Mouse (Mus musculus): ENCODE data around the gene Msl3l2.

Gene Msl3l2

DNA sequence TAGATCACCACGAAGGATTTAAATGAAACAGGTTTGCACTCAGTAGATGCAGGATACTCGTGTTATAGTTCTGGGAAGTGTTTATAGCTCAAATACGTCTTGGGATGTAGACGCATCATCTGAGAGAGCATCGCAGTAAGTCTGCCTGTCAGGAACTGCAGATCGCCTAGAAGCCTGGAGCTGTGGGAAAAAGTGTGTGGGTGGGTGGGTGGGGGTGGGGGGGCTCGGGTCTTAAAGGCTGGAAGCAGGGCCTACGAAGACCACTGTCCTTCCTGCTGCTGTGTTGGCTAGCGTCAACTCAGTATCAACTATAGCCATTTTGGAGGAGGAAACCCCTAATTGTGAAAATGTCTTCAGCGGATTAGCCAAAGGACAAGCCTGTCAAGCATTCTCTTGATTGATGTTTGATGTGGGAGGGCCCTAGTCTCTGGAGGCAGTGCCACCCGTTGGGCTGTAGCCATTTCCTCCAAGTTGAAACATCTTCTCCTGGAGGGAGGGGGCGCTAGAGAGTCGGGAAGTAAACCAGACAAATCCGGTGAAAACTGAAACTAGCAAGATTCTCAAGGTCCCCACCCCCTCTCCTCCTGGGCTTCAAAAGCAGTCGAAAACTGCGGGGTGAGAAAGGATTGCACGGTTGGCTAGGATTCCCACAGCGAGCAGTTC is at the start of gene Msl3l2:
Gene Msl3l2 (plus strand): TSS at position 585 of the 663 bp plus-strand sequence.
- DNase-seq (ENCODE audit: low spot score) = no peak

DNA sequence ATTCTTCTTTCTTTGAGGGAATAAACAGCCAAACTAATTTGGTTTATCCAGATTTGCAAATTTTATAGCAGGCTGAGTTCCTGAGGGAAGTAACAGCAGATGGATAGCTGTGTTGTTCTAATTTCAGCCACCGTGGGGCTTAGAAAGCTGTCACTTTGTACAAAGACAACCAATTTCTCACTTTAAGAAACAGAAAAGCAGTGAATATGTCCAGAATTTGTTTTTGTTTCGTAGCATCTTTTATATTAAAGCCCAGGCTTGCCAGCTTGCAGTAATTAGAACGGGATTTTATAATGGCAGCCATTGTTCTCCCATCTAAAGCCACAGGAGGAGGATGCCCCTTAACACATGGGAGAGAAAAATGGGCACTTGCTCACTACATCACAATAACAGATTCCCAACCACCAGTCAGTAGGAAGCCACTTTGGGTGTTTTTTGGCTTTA is 47.7 kb upstream of the Msl3l2 start:
- DNase-seq (ENCODE audit: low spot score) = no peak

DNA sequence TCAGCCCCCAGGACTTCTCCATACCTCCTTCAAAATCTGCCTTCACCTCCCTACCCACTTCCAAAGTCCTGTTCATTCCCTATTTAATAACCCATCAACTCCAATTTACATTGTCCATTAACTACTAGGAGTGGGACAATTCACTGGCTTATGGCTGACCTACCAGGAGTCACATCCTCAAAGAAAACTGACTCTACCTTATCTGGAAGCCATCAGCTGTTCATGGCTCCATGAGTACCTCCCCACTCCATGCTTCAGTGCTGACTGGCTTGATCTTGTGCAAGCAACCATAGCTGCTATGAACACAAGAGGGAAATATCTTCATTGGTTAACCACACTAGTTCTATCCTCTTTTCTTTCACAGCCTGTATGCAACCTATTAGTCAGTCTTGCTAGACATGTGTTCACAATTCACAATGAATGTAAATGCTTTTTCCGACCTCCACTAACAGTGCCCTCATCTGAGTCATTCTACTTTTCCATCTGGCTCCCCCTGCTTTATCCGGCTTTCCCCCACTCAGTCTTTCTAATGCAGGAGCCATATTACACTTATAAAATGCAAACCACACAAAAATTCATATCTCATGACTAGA is 45.4 kb upstream of the Msl3l2 start:
- DNase-seq (ENCODE audit: low spot score) = no peak

DNA sequence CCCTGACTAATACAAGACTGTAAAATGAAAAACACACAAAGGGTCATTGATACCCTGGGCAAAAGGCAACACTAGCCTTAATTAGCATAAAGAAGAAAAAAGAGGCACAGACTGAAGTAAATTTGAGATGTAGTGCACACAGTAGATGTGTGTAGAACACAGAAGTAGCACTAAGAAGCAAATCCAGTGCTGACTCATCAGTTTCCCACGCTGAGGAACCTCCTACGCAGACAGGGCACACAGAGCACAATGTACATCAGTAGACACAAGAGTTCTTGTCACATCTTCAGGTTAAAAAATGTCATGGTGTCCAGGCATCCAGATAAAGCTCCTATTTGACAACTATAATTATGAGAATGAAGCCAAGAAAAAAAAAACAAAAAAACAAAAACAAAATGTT is 44.0 kb upstream of the Msl3l2 start:
- no peak for DNase-seq (ENCODE audit: low spot score)

DNA sequence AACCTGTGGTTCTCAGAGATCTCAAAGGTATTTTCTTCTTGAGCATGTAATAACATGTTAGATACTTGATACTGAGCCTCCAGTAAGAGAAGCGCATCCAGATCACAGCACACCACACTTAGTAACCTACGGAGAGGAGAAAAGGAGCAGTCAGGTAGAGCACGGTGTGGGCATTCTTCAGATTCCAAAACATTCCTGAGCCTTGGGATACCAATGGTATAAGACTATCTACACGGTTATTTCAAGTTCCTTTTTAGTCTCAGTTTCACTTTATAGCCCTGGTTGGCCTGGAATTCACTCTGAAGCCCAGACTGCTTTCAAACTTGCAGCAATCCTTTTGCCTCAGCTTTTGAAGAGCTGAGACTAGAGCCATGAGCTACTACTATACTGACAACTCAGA is 17.0 kb upstream of the Msl3l2 start:
- DNase-seq (ENCODE audit: low spot score) = no peak

DNA sequence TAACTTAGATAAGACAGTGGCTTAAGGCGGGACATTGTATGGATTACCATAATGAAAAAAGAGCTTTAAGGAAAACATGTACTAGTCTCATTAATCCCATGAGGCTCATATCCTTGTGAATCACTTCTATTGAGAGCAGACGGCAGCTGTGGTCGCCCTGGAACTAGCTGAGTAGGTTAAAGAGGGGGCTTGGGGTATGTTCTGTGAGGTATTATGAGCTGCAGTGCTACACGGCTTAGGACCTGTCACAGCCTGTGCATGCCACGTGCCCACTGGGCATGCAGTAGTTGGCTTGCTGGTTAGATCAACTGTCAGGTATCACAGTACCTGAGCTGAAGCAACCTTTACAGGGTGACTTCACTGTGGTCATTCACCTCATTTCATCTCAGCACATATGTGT is 12.1 kb upstream of the Msl3l2 start:
- DNase-seq (ENCODE audit: low spot score) = no peak

DNA sequence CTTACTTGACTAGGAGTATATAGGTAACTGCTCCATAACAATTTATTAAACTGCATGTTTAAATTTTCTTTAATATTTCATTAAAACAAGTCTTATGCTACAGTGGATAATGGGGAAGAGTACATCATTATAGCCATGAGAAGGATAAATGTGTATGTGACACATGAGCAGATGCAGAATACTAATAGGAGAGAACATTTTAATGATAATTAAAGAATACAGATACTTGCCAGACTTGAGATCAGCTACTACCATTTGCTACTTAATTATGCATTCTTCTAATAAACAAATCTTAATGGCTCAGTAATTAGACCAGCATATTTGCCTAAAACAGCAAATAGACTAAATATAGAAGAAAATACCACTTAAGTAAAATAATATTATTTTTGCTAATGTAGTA is 10.0 kb upstream of the Msl3l2 start:
- no peak for DNase-seq (ENCODE audit: low spot score)

DNA sequence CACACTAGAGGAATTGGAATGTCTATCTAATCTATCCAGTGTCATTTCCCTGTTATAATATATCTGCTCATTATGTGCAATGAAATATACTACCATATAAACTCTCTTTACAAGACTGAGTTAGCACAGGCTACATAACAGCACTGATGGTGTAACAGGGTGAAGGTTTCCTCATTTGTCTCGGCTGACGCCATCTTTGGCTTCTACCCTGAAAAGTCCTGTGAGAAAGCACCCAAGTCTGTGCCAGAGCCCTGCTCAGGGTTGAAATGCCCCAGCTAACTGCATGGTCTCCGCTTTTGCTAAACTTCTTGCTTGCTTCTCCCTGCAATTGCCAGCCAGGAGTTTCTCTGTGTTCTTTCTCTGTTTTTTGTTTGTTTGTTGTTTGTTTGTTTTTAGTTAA is 7.6 kb upstream of the Msl3l2 start:
- no peak for DNase-seq (ENCODE audit: low spot score)

DNA sequence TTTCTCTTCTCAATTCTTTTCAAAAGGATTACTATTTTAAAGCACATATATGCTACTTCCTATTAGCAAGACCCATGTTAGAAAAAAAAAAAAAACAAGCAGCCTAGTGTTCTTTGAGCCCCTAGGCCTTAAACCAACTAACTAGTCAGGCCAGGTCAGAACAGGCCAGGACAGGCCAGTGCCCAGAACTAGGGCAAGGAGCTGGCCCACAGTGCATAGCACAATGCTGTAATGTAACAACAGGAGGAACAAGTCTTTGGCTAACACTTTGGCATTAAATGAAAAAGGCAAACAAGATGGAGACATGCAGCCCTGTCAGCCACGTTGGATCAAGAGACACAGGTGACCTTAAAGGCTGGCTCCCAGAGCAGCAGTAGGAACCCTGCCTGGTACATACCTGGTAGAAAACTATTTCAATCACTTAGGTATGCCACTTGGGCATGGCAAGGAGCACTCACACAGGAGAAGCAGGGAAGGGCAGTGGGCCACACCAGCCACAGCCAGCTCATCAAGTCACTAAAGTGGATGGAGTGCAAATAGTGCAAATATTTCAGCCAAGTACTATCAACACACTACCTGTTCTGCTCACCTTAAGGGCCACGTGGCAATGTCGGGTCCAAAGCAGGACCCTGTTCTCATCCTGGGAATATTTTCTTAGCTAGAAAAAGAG is 6.9 kb upstream of the Msl3l2 start:
- DNase-seq (ENCODE audit: low spot score) = no peak

DNA sequence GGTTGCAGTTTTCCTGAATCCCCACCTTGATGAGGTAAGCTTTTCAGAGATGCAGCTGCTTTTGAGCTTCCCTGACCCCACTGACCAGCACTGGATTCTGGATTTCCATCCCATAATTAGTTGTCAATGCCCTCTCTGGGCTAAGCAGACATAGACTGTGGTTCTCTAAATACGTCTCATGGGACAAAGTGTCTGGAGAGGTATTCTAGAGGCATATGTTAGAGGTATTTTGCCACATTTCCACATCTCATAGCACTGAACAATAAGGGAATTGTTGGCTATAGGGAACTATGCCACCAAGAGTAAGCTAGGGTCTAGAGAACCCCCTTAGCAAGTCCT is 248 bp downstream of the Msl3l2 start:
- DNase-seq (ENCODE audit: low spot score) = no peak

DNA sequence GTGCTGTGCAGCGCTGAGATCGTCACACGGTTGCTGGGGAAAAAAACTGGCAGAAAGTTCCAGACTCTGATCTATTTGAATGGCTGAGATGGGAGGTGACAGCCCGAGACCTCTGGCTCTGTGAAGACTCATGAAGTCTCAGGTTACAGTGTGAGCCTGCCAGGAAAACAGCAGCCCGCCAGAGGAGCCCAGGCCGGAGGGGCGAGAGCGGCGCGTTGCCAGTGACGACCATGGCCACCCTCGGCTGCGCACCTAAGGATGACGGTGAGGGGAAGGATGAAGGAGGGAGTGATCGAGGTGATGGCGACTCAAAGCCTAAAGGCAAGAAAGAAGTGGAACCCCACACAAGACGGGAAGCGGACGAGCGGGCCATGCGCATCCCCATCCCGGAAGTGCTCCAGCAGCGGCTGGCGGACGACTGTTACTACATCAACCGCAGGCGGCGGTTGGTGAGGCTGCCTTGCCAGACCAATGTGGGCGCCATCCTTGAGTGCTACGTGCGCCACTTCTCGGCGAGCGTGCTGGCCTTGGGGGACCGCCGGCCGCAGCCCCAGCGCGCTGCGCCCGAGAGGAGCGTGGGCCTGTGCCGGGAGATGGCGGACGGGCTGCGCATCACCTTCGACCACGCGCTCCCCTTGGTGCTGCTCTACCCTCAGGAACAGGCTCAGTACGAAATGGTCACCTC is 8.4 kb downstream of the Msl3l2 start:
- DNase-seq (ENCODE audit: low spot score) = no peak

DNA sequence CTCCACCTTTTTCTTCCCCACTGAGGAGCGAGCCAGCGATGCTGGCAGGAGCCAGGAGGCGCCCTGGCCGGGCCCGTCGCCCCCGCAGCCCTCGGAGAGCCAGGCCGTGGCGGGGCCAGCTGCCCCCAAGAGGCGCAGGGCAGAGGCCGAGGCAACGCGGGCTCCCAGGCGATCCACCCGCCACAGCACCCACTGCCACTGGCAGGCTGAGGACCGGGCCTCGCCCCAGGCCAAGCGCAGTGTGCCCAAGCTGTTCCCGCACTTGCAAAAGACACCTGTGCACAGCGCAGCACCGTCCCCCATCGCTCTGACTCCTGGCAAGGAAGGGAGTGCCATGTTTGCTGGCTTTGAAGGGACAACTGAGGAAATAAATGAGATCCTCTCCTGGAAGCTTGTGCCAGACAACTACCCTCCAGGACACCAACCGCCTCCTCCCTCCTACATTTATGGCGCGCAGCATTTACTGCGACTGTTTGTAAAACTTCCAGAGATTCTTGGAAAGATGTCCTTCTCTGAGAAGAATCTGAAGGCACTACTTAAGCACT is 9.0 kb downstream of the Msl3l2 start:
- DNase-seq (ENCODE audit: low spot score) = no peak

DNA sequence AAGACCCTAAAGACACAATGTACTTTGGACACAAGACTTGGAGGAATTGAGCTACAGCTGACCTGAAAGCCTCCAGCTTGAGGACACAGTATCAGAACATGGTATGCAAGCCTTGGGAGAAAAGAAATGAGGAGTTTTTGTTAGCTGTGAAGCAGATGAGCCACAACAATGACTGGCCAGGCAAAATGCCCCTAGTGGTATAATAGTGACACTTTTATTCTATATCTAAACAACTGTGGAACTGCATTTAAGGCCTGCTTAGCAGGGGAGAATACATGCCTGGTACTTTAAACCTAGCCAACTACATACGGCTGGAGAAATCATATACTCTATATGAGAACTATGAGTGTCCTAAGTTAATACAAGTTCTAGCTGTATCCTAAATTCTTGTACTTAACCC is 20.3 kb downstream of the Msl3l2 start:
- no peak for DNase-seq (ENCODE audit: low spot score)

DNA sequence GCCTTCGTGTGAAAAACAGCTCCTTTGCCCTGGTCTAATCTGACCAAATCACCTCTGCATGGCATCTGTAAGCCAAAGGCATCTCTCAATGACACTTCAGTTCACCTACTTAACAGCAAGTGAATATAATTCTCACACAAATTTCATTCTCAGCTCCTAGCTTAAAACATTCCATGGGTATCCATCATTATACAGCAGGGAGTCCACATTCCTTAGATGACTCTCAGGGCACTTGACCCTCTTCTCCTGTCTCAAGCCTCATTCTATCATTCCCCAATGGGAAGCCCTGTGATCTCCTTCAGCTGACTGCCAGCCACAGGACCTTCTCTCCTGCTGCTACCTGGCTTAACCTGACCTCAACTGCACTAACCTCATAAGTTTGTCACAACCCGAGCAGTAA is 22.9 kb downstream of the Msl3l2 start:
- DNase-seq (ENCODE audit: low spot score) = no peak

DNA sequence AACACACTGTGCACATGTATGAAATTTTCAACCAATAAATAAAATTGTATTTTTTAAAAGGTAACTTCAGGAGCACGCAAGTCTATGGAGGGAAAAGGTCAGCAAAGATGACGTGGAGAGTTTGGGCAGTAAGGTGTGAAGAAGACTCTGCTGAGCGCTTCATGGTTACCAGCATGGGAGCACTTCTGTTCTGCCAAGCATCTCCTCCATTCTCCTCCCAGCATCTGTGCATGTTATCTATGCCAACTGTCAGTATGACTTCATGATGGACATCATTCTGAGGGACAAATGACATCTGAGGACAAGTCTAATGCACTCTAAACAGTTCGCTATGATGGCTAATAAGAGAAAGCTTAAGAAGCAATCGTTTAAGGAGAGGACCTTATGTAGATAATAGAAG is 30.5 kb downstream of the Msl3l2 start:
- no peak for DNase-seq (ENCODE audit: low spot score)

DNA sequence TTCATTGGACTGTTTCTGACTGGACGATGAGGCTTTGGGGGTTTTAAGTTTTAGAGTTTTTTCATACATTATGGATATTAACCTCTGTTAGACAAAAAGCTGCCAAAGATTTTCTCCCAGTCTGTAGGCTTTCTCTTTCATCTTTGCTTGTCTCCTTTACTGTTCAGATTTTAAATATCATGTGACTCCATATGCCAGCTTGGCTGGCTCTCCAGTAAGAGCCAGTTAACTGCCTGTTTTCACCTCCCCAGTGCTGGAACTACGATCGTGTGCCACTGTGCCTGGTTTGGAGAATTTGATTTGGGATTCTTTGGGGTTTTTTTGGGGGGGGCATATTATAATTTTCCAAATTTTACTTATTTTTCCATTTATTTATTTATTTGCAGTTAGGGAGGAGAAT is 42.2 kb downstream of the Msl3l2 start:
- DNase-seq (ENCODE audit: low spot score) = no peak

DNA sequence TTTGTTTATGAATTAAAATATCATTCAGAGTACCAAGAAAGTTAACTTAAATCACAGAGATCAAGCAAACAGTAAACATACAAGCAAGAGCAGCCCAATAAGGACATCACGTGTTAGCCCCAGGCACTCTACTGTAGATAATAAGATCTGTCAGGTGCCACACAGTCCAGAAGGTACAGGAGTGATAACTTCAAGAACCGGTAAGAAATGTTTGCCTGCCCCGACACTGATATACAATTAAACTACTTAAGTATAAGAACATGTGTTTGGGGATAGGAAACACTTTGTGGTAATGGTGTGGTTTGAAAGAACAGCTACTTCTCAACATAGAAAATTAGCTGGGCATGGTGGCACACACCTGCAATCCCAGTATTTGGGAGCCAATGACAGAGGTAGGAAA is 50.2 kb downstream of the Msl3l2 start:
- DNase-seq (ENCODE audit: low spot score) = no peak

DNA sequence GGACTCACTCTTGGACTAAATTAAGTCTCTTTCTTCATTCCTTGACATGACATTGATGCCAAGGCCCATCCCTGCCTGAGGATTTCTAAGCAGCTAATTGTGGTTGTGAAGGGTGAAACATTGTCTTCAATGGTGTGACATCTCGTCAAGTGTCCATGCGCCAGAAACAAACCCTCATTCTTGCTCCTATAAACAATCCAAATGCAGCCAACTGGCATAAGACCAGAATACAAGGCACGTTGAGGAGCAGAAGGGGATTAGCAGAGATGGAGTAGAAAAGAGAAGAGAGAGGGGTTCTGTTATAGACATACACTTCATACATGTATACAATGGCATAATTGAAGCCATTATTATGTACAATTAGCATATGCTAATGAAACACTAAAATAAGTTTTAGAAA is 51.5 kb downstream of the Msl3l2 start:
- no peak for DNase-seq (ENCODE audit: low spot score)

DNA sequence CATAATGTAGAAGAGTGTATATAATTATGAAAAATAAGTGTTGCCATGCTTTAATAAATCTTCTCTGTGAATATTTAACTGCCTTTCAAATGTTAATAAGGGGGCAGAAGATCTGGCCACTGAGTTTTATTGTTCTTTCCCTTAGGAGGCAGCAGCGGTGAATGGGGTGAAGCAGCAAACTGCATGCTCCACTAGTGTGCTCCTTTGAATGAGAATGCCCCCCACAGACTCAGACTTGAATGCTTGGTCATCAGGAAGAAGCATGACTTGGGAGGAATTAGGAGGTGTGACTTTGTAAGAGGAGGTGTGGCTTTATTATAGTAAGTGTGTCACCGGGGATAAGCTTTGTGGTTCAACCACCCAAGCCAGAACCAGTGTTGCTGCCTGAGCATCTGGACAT is 52.0 kb downstream of the Msl3l2 start:
- DNase-seq (ENCODE audit: low spot score) = no peak

DNA sequence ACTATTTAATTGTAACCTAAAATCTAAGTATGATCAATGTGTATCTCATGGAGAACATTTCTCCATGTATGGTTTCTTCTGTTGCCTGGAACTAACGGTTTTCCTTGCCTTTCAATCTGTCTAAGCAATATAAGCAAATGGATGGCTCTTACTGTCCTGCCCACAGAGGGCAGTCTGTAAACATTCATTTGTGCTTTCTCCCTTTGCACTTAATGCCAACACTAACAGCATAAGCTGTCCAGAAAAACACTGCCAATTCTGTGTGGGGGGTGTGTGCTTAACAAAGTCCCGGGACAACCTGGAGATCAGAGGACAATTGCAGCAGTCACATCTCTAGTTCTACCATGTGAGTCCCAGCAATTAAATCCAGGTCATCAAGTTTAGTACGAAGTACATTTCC is 57.7 kb downstream of the Msl3l2 start:
- no peak for DNase-seq (ENCODE audit: low spot score)

DNA sequence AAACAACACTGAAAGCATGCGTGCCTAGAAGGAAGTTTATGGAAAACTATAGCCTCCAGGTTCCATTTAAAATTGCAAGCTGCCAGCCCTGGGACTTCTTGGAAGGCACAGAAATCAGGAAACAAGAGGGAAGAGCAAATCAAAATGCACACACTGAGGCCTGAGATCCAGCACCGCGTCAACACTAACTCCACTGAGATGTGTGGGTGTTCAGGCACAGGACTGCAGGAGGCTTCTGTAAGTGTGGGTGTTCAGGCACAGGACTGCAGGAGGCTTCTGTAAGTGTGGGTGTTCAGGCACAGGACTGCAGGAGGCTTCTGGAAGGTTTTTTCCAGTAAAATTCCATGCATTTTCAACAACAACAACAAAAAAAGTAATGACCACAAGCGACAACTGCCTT is 59.0 kb downstream of the Msl3l2 start:
- no peak for DNase-seq (ENCODE audit: low spot score)

All from MN1 (cell line).